Mouse (Mus musculus) liver, adult 2 months (tissue): Measurements from ENCODE around the gene Plekhm3. TPM values are rescaled to one million over a fixed set of nuclear protein-coding genes. Genes with fewer than 3 reads are reported as not detected.

Source experiments
- DNase-seq: peaks from one replicate; pipeline ENCODE4 v3.0.0-alpha.2; 2011; ENCODE audit warnings: low read depth, low spot score; ENCODE audit errors: extremely low read depth
- H3K27ac ChIP-seq: fragments of 200-500 bp; replicated peaks from 2 replicates; pipeline ENCODE4 v1.5.1; 2012; ENCODE audit warnings: low read depth, mild to moderate bottlenecking, control low read depth, inconsistent platforms, low read length; ENCODE audit not compliant: insufficient read depth
- H3K27me3 ChIP-seq: fragments of 200-500 bp; 2 replicates; pipeline ENCODE4 v1.6.1; 2012; ENCODE audit warnings: mild to moderate bottlenecking, moderate library complexity, low read length, inconsistent platforms; ENCODE audit not compliant: control insufficient read depth, insufficient read depth
- H3K36me3 ChIP-seq: fragments of 200-500 bp; 2 replicates; pipeline ENCODE4 v1.6.1; 2012; ENCODE audit warnings: low read length, inconsistent platforms; ENCODE audit not compliant: control insufficient read depth, insufficient read depth
- H3K4me1 ChIP-seq: fragments of 200-500 bp; 2 replicates; pipeline ENCODE4 v1.6.1; 2011; ENCODE audit warnings: low read length; ENCODE audit not compliant: control insufficient read depth, insufficient read depth
- H3K4me3 ChIP-seq: fragments of 200-500 bp; 2 replicates; pipeline ENCODE4 v1.5.1; 2011; ENCODE audit warnings: low read depth, mild to moderate bottlenecking, control low read depth, low read length, moderate library complexity; ENCODE audit not compliant: insufficient read depth
- H3K79me2 ChIP-seq: fragments of 200-500 bp; 2 replicates; pipeline ENCODE4 v1.6.1; 2012; ENCODE audit warnings: inconsistent platforms, mild to moderate bottlenecking, low read length, moderate library complexity; ENCODE audit not compliant: control insufficient read depth, insufficient read depth
- H3K9ac ChIP-seq: fragments of 200-500 bp; 2 replicates; pipeline ENCODE4 v1.6.1; 2012; ENCODE audit warnings: low read depth, mild to moderate bottlenecking, control low read depth, inconsistent platforms, low read length
- CTCF ChIP-seq: fragments of 200-500 bp; IDR thresholded peaks from 2 replicates; pipeline ENCODE4 v1.5.1; 2011; ENCODE audit warnings: low read depth, low read length, control low read depth
- POLR2A ChIP-seq: fragments of 200-500 bp; IDR thresholded peaks from 2 replicates; pipeline ENCODE4 v1.6.1; 2011; ENCODE audit warnings: low read length, control low read depth; ENCODE audit not compliant: insufficient read depth; ENCODE audit errors: extremely low read depth
- WGBS: fragments of 180-500 bp; shearing (Covaris S2); methylation state at CpG from one replicate; pipeline ENCODE4 v1.1.7; 2018; 5-methylcytosine and 5-hydroxymethylcytosine counted together
- polyA plus RNA-seq: library from polyadenylated mRNA; depleted of rRNA; stranded (reverse); fragments of >200 nt; gene quantifications from 2 replicates; pipeline ENCODE4 v1.2.3, GENCODE M21; 2012
- total RNA-seq: library from RNA; depleted of rRNA; stranded (reverse); fragments of >200 nt; gene quantifications from 2 replicates; pipeline ENCODE4 v1.2.3, GENCODE M21; 2014

The Plekhm3 gene
- total and polyA plus RNA-seq, 2 experiments: 0.73 to 2.8 TPM

DNA sequence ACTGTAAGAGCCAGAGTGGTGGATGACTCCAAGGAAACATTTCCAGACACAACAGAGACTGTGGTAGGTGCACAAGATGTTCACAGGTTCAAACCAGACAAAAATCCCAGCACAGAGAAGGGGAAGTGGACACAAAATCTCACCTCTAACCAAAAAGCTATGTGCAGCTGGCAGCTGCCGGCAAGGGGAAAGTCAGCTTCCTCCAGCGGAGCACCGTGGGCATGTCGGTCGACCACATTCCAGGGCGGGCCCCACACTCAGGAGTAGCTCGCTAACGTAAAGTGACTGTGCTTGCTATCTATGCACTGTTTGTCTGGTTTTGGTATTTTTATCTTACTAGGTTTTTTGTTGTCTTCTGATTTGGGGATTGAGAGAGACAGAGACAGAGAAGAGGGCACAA, 7.2 kb downstream of the Plekhm3 start:
- H3K27me3 ChIP-seq: no peaks in the 10 kb centered on the region
- no peak overlapping the region for H3K4me3 ChIP-seq
- no peak overlapping the region for H3K27ac ChIP-seq
- no peak for DNase-seq
- TF ChIP-seq POLR2A (no peak), CTCF (no peak)
- H3K36me3 ChIP-seq: no peaks in the 10 kb centered on the region
- H3K9ac ChIP-seq: no peak overlapping the region
- no peaks in the 10 kb centered on the region; the same call in 1 of the 2 replicates for H3K4me1 ChIP-seq
- WGBS: 87% methylated on average over 8 of the region's 8 CpGs
- H3K79me2 ChIP-seq: 0 out of 2 replicates have a peak, but pooled peaks cover 3% of the 10 kb centered on the region

DNA sequence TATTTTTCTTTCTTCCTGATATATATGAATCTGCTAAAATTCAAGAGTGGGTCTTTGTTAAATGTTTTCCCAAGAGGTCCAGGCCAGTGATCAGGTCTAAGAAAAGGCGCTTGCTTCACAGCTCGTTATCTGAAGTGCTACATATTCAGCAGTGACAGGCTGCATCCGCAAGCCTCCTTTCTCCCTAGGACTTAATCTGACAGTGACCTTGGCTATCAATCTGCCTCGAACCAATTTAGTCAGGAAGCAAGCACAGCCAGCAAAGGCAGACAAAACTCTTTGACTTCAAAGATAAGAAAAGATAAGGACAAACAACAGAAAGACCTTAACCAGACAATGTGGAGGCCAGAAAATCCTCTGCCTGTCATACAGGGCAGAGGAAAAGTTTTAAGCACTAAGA, 10.5 kb downstream of the Plekhm3 start:
- H3K4me3 ChIP-seq: no peak overlapping the region
- H3K9ac ChIP-seq: no peak overlapping the region
- no peaks in the 10 kb centered on the region for H3K4me1 ChIP-seq
- no peak for DNase-seq
- WGBS: 58% methylated on average over 4 of the region's 4 CpGs
- peaks cover 3% of the 10 kb centered on the region; the same call in 1 of the 2 replicates for H3K79me2 ChIP-seq
- TF ChIP-seq CTCF: no peak
- no peak for TF ChIP-seq POLR2A
- no peaks in the 10 kb centered on the region for H3K36me3 ChIP-seq
- no peak overlapping the region for H3K27ac ChIP-seq
- no peaks in the 10 kb centered on the region for H3K27me3 ChIP-seq

DNA sequence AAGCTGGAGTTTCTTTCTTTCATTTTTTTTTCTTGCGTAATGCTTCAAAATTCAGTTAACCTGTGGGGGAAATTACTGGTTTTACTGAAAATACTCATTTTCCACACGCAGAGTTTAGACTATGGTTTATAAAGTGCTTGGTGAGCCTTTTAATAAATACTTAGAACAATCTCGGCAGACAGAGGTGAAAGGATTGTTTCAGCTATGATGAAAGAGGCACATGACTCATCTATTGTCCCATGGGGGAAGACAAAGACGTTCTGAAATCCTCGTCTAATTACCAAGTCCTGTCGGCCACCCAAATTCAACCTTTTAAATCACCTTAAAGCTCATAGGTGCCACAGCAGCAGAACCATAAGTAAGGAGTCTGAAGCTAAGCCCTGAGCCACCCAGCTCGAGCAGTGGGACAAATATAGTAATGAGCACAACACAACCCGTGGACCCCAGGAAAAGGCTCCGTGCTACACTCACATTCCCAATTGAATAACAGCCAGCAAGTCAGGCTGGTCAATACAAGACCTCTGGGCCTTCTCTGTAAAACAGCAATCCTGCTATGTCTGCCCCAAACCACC, 11.3 kb downstream of the Plekhm3 start:
- no peaks in the 10 kb centered on the region for H3K27me3 ChIP-seq
- TF ChIP-seq CTCF (no peak), POLR2A (no peak)
- no peaks in the 10 kb centered on the region for H3K36me3 ChIP-seq
- peaks cover 3% of the 10 kb centered on the region; the same call in 1 of the 2 replicates for H3K79me2 ChIP-seq
- no peak overlapping the region for H3K4me3 ChIP-seq
- H3K27ac ChIP-seq: no peak overlapping the region
- WGBS: 82% methylated on average over 9 of the region's 9 CpGs
- H3K9ac ChIP-seq: no peak overlapping the region
- H3K4me1 ChIP-seq: no peaks in the 10 kb centered on the region
- no peak for DNase-seq

DNA sequence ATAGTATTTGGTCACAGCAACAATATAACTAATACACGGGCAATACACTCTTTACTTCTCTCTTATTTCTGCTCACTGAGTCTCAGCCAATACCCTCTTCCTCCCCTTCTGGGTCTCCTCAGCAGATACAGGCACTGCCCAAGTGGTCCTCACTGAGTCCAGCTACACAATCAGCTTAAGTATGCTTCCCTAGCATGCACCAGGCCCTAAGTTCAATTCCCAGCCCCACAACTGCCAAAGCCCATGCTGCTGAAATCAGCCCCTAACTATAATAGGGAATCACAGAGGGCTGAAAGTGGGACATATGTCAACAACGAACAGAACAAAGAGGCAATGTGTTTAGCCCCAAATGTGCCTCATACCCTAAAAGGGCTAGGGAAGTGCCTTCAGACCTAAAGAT, 11.9 kb downstream of the Plekhm3 start:
- H3K79me2 ChIP-seq: no peaks in the 10 kb centered on the region; the same call in 1 of the 2 replicates
- no peak overlapping the region for H3K27ac ChIP-seq
- H3K9ac ChIP-seq: no peak overlapping the region
- H3K36me3 ChIP-seq: no peaks in the 10 kb centered on the region
- DNase-seq: no peak
- no peak overlapping the region for H3K4me3 ChIP-seq
- 93% methylated on average over 2 of the region's 2 CpGs for WGBS
- no peaks in the 10 kb centered on the region for H3K27me3 ChIP-seq
- no peak for TF ChIP-seq CTCF
- TF ChIP-seq POLR2A: no peak
- no peaks in the 10 kb centered on the region for H3K4me1 ChIP-seq

DNA sequence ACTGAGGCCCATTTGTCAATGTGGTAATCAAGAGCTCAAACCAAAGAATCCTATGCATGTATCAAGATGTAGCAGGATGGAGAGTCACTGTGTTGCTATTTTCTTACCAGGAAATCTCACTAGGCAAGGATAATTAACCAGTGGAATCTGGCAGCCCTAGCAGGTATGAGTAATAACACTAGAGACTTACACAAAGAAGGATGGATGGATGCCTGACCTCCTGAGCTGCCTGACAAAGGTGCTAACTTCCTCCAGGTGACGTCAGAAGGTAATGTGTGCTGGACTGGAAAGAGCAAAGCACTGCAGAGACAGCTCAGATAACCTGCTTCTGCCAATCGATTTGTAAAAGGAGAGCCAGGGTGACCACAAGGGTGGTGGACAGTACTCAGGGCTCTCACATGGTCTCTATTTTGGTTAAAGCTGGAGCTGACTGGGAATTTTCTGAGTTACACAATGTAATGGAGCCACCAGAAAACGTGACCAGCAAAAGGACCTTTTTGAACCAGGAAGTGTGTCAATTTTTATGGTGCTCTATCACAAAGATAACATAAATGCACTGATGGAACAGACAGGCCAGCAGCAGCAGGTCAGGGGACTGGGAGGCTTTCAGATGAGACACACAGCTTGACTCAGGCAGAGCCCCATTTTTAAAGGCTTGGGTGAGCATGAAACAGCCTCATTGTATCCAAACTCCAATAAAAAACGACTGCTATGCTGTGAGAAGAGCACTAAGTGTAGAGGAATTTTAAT, 14.4 kb downstream of the Plekhm3 start:
- Histone ChIP-seq H3K9ac (no peak overlapping the region), H3K27ac (no peak overlapping the region), H3K27me3 (no peaks in the 10 kb centered on the region), H3K4me3 (no peak overlapping the region), H3K4me1 (no peaks in the 10 kb centered on the region), H3K36me3 (no peaks in the 10 kb centered on the region), H3K79me2 (no peaks in the 10 kb centered on the region; the same call in 1 of the 2 replicates)
- 69% methylated on average over 4 of the region's 4 CpGs for WGBS
- TF ChIP-seq CTCF (no peak), POLR2A (no peak)
- no peak for DNase-seq

DNA sequence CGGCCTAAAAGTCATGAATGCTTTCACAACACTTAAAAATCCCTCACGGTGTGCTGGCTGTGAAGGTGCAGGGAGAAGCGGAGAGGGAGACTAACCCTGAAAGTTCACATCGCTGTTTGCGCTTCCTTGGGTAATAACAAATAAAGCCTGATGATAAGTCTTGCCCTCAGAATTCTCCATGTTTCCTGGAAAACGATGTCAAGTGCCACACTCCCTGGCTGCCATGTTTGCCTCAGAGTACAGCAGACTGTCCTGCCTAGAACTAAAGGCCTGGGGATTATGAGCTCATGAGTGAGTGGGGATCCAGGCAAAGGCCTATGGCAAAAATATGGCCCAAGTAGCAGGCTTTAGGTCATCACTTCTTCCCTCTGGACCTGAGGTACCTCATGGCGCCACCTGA, 17.7 kb downstream of the Plekhm3 start:
- H3K9ac ChIP-seq: no peak overlapping the region
- no peak for TF ChIP-seq POLR2A
- no peak for TF ChIP-seq CTCF
- no peak overlapping the region for H3K4me3 ChIP-seq
- 66% methylated on average over 7 of the region's 7 CpGs for WGBS
- no peak for DNase-seq
- H3K27ac ChIP-seq: no peak overlapping the region
- H3K4me1 ChIP-seq: no peaks in the 10 kb centered on the region
- H3K27me3 ChIP-seq: no peaks in the 10 kb centered on the region
- H3K36me3 ChIP-seq: no peaks in the 10 kb centered on the region
- no peaks in the 10 kb centered on the region for H3K79me2 ChIP-seq
